Mouse (Mus musculus) ovary, postnatal 14 days (tissue): Measurements from ENCODE around the gene Grhl3.

Source experiments
- DNase-seq: peaks from one replicate; pipeline ENCODE4 v3.0.0; 2022; ENCODE audit warnings: low spot score

Grhl3 gene

GRCm38 (mm10) chr4:135493691-135494520 lies 79.5 kb downstream of the Grhl3 start:
- no peak for DNase-seq

GRCm38 (mm10) chr4:135493271-135493670 lies 80.2 kb downstream of the Grhl3 start:
- no peak for DNase-seq
